Mouse (Mus musculus) CH12.LX (cell line): ENCODE measurements around the gene Foxo1.

Experiments used
- CTCF ChIP-seq, 2 experiments: IDR thresholded peaks in 1 of 2; conservative IDR thresholded peaks in 1 of 2; 2 replicates each; pipeline ENCODE4 v1.5.1; 2011 to 2012; ENCODE audit warnings: low read depth in 2 of 2, low read length in 2 of 2, improper control_type of control experiment in 1 of 2, inconsistent platforms in 1 of 2, mild to moderate bottlenecking in 1 of 2, moderate library complexity in 1 of 2
- E2F4 ChIP-seq: IDR thresholded peaks from 2 replicates; pipeline ENCODE4 v1.6.1; 2011; ENCODE audit warnings: low read depth, low read length, improper control_type of control experiment; ENCODE audit not compliant: insufficient replicate concordance
- ELF1 ChIP-seq: IDR thresholded peaks from 2 replicates; pipeline ENCODE4 v1.6.1; 2014; ENCODE audit warnings: low read depth, mild to moderate bottlenecking, inconsistent platforms, low read length, improper control_type of control experiment
- EP300 ChIP-seq: IDR thresholded peaks from 2 replicates; pipeline ENCODE4 v1.6.1; 2011; ENCODE audit warnings: low read length, improper control_type of control experiment
- JUN ChIP-seq: IDR thresholded peaks from 2 replicates; pipeline ENCODE4 v1.6.1; 2011; ENCODE audit warnings: low read depth, mild to moderate bottlenecking, low read length, improper control_type of control experiment, moderate library complexity; ENCODE audit not compliant: insufficient read depth
- MAX ChIP-seq: IDR thresholded peaks from 2 replicates; pipeline ENCODE4 v1.6.1; 2011; ENCODE audit warnings: low read length, improper control_type of control experiment
- MXI1 ChIP-seq: IDR thresholded peaks from 2 replicates; pipeline ENCODE4 v1.6.1; 2011; ENCODE audit warnings: mild to moderate bottlenecking, low read depth, low read length, improper control_type of control experiment
- RAD21 ChIP-seq: IDR thresholded peaks from 2 replicates; pipeline ENCODE4 v1.6.1; 2011; ENCODE audit warnings: low read depth, mild to moderate bottlenecking, low read length, improper control_type of control experiment, moderate library complexity
- ZC3H11A ChIP-seq: IDR thresholded peaks from 2 replicates; pipeline ENCODE4 v1.6.1; 2012; ENCODE audit warnings: low read depth, mild to moderate bottlenecking, inconsistent platforms, low read length, improper control_type of control experiment

- no peak for TF ChIP-seq ZC3H11A
- no peak for TF ChIP-seq MAX
- TF ChIP-seq E2F4, result no peak
- no peak for TF ChIP-seq ELF1
- no peak for TF ChIP-seq MXI1
- TF ChIP-seq EP300, result no peak
- TF ChIP-seq RAD21, result no peak
- no peak for TF ChIP-seq CTCF (conservative IDR thresholded peaks at IDR 0.05 in 1 of 2, IDR thresholded peaks at IDR 0.05 in 1 of 2; ENCODE audit: low read depth in 2 of 2, low read length in 2 of 2)
- TF ChIP-seq JUN, result no peak
Measured at GRCm38 (mm10) chr3:52322401-52323385, 54.6 kb downstream of the Foxo1 start.
